Mouse (Mus musculus): ENCODE measurements around the gene Elf2.
"Not testable (repeated sequence)": the region's sequence is repeated elsewhere in the genome, so short reads cannot be mapped to it uniquely, and the experiment has no call there.

GRCm38 (mm10) chr3:51344182-51344581 is 3.7 kb upstream of the Elf2 start:
- TF ChIP-seq GATA1 (IDR thresholded peaks at IDR 0.05; ENCODE audit: borderline replicate concordance, low read length); FLI1 (IDR thresholded peaks at IDR 0.05; ENCODE audit: low read length): not testable (repeated sequence)

All from megakaryocyte, embryonic 14.5 days (primary cell).